8 mouse cellular contexts compared by ENCODE assay signal in genomic region chr8:119436933-119437332, GRCm38 (mm10). TPM values are rescaled to one million over a fixed set of nuclear protein-coding genes. Genes with fewer than 3 reads are reported as not detected.
DNase-seq lines count a peak whose midpoint lies in the region; ATAC-seq lines count a peak whose summit lies in the region.

No protein-coding gene starts in this region.

- ATAC-seq in kidney, embryonic 15.5 days (replicated peaks; ENCODE audit: low FRiP score), result peak; percentile 37

- no peaks in the 10 kb centered on the region for H3K9me3 ChIP-seq in kidney, embryonic 15.5 days (replicated peaks)

- no peak overlapping the region; the same call in 1 of the 2 replicates for H3K9ac ChIP-seq in kidney, embryonic 15.5 days

- H3K36me3 ChIP-seq in kidney, embryonic 15.5 days, result no peaks in the 10 kb centered on the region

- peak overlapping the region; percentile 16 for H3K4me3 ChIP-seq in kidney, embryonic 15.5 days (replicated peaks)

- H3K27ac ChIP-seq in kidney, embryonic 15.5 days, result peak overlapping the region; percentile 58; the same call in 1 of the 2 replicates

- no peaks in the 10 kb centered on the region for H3K27me3 ChIP-seq in kidney, embryonic 15.5 days

- H3K4me2 ChIP-seq in kidney, embryonic 15.5 days, result peak overlapping the region; percentile 45

- peak; percentile 82 for DNase-seq in ovary, adult 18-20 months (ENCODE audit: low spot score)
- no peak for DNase-seq in ovary, postnatal 10 days (ENCODE audit: low spot score)
- DNase-seq in heart, adult 18-20 months, result peak; percentile 93 to 95
- DNase-seq in lung, postnatal 25 days (ENCODE audit: low spot score), result peak; percentile 92
- peak; percentile 94 for DNase-seq in urinary bladder, adult 2 months (ENCODE audit: low spot score)
- DNase-seq in T-cell, adult 2 months (ENCODE audit: low spot score), result no peak
- no peak for DNase-seq in thymus, postnatal 14 days

- H3K4me1 ChIP-seq in kidney, embryonic 15.5 days, result peaks cover 43% of the 10 kb centered on the region

- 19% methylated on average over 9 of the region's 9 CpGs for WGBS in kidney, embryonic 15.5 days

RNA-seq across cellular contexts. Expression of gene Osgin1, which starts 3.0 kb away (rescaled TPM):
- 1 to 10 TPM; 3.1 to 4.2 TPM for total RNA-seq in heart, adult 18-20 months (2021)
- 2.0 and 3.5 TPM in 2 replicates for polyA plus RNA-seq in kidney, embryonic 15.5 days (2015; fragmentation: Nextera tagmentation; extraction: Ambion mirVana)
- polyA plus RNA-seq in urinary bladder, adult 2 months (2012; rRNA removed), result 69.4 and 84.6 TPM in 2 replicates

RNA-seq across cellular contexts. Expression of gene Necab2, which starts 9.6 kb away (rescaled TPM):
- not detected for total RNA-seq in heart, adult 18-20 months (2021)
- polyA plus RNA-seq in kidney, embryonic 15.5 days (2015; fragmentation: Nextera tagmentation; extraction: Ambion mirVana), result 2.3 and 3.3 TPM in 2 replicates
- polyA plus RNA-seq in urinary bladder, adult 2 months (2012; rRNA removed), result 0.08 and 0.12 TPM in 2 replicates

RNA-seq across cellular contexts. Expression of gene Mlycd, which starts 42.3 kb away (rescaled TPM):
- 100 to 1,000 TPM; 117 to 120 TPM for total RNA-seq in heart, adult 18-20 months (2021)
- polyA plus RNA-seq in kidney, embryonic 15.5 days (2015; fragmentation: Nextera tagmentation; extraction: Ambion mirVana), result 11.7 and 12.8 TPM in 2 replicates
- 21.6 and 23.2 TPM in 2 replicates for polyA plus RNA-seq in urinary bladder, adult 2 months (2012; rRNA removed)

Comparison
In these comparisons a context has a peak if more than half of its experiments do, and no peak if none do; other contexts are left out.
1. DNase-seq: peak in ovary, adult 18-20 months (single experiment), heart, adult 18-20 months (2 of 2), lung, postnatal 25 days (single experiment) and urinary bladder, adult 2 months (single experiment); none in ovary, postnatal 10 days (single experiment), T-cell, adult 2 months (single experiment) and thymus, postnatal 14 days (single experiment).
2. RNA of gene Osgin1, which starts 3.0 kb away (polyA plus RNA-seq): 69.4 to 84.6 TPM in urinary bladder, adult 2 months; 2.0 to 3.5 TPM in kidney, embryonic 15.5 days; every median in the first group is over 10 times any median in the second.